Mouse (Mus musculus): ENCODE results near the gene Slc25a41. TPM values are rescaled to one million over a fixed set of nuclear protein-coding genes. Genes with fewer than 3 reads are reported as not detected.

Gene Slc25a41
- not detected for total RNA-seq (2021)
- 0.18 TPM in 1 of 2 replicates, not detected in the other for polyA plus RNA-seq (2012; rRNA removed)
- long read RNA-seq = 0 reads

DNA sequence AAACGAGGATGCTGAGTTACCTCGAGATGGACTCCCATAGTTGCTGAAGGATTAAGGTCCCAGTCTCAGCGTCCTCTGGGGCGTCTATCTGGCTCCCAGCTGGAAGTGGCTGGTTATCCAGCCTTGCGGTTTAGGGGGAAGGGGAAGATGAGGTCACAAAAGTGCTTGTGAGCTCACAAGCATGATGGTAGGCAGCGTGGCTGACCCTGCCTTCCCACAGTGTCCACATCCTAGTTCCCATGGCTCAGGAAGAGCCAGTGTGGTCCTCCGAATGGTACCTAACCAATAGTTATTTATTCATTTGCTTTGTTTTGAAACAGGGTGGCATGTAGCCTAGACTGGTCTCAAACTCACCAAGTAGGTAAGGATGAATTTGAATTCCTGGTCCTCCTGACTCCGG lies at the start of gene Slc25a41:
Slc25a41 (minus strand) TSS at position 101 of the 400 bp plus-strand sequence.
- Histone ChIP-seq H3K27ac (no peak within 1 kb of the TSS), H3K79me2 (replicated peaks; ENCODE audit: control insufficient read depth, insufficient read depth, low read length) (no peaks in the 10 kb centered on the region), H3K4me3 (no peak within 1 kb of the TSS), H3K27me3 (ENCODE audit: control insufficient read depth, insufficient read depth, low read length) (peaks cover 1% of the 10 kb centered on the region; the same call in 1 of the 2 replicates), H3K9ac (ENCODE audit: low read depth, low read length) (no peak within 1 kb of the TSS), H3K36me3 (ENCODE audit: control insufficient read depth, insufficient read depth, low read length) (no peaks in the 10 kb centered on the region), H3K4me1 (ENCODE audit: control insufficient read depth, insufficient read depth, low read length) (no peaks in the 10 kb centered on the region)
- intact Hi-C loops (cut with DNase I) = no loop called here
- TF ChIP-seq EP300 (IDR thresholded peaks at IDR 0.05; ENCODE audit: insufficient read depth, low read depth, low read length) = no peak
- TF ChIP-seq POLR2A (IDR thresholded peaks at IDR 0.05; ENCODE audit: insufficient read depth, low read depth, low read length) = no peak
- TF ChIP-seq CTCF (IDR thresholded peaks at IDR 0.05) = no peak
- 68% methylated on average over 8 of the region's 8 CpGs for WGBS
- DNase-seq = no peak

DNA sequence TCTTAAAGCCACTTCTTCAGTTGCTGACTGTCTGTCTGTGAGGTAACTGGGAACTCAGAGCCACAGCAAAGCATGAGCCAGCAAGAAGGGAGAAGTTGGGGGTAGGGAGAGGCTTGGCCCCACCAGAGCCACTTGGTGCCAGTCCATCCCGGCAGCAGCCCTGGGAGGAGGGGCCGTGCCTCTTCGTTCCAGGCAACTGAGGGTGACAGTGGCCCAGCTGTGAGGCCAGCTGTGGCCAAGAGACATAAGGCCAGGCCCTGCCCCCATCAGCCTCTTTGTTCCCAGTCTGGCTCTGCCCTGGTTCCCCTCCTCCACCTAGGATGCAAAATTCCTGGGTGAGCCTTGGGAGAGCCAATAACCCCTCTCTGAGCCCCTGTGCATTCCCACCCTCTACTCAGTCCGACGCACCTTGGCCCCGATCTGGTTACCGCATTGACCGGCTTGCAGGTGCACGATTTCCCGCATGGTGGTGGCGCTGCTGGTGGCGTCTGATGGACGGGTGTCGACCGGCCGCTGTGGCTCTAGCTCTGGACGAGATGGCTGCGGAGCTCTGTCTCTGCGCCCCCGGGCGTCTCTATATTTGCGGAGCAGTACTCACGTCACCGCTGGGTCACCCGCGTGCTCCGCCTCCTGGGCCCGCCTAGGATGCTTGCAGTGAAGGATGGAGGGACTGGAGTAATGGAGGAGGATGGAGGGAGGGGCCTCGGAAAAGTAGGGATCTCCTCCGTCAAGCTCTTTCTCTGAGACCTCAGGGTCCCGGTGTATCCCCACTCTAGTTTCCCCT lies 45.8 kb upstream of the Slc25a41 start, which contains the start of gene Tubb4a:
Tubb4a (minus strand) TSS at position 734 of the 784 bp plus-strand sequence.
- peak; percentile 45 to 58 for DNase-seq
- H3K36me3 ChIP-seq (ENCODE audit: control insufficient read depth, insufficient read depth, low read length) = no peaks in the 10 kb centered on the region
- WGBS = 4% methylated on average over 31 of the region's 31 CpGs
- intact Hi-C loops (cut with DNase I) = no loop called here
- no peaks in the 10 kb centered on the region for H3K79me2 ChIP-seq (replicated peaks; ENCODE audit: control insufficient read depth, insufficient read depth, low read length)
- TF ChIP-seq POLR2A (IDR thresholded peaks at IDR 0.05; ENCODE audit: insufficient read depth, low read depth, low read length) (peak; percentile 56), CTCF (IDR thresholded peaks at IDR 0.05) (no peak), EP300 (IDR thresholded peaks at IDR 0.05; ENCODE audit: insufficient read depth, low read depth, low read length) (no peak)
- no peaks in the 10 kb centered on the region; the same call in 1 of the 2 replicates for H3K27me3 ChIP-seq (ENCODE audit: control insufficient read depth, insufficient read depth, low read length)
- H3K4me3 ChIP-seq = peak within 1 kb of the TSS; percentile 27; the same call in 1 of the 2 replicates
- no peaks in the 10 kb centered on the region for H3K4me1 ChIP-seq (ENCODE audit: control insufficient read depth, insufficient read depth, low read length)
- H3K9ac ChIP-seq (ENCODE audit: low read depth, low read length) = no peak within 1 kb of the TSS
- H3K27ac ChIP-seq = no peak within 1 kb of the TSS

DNA sequence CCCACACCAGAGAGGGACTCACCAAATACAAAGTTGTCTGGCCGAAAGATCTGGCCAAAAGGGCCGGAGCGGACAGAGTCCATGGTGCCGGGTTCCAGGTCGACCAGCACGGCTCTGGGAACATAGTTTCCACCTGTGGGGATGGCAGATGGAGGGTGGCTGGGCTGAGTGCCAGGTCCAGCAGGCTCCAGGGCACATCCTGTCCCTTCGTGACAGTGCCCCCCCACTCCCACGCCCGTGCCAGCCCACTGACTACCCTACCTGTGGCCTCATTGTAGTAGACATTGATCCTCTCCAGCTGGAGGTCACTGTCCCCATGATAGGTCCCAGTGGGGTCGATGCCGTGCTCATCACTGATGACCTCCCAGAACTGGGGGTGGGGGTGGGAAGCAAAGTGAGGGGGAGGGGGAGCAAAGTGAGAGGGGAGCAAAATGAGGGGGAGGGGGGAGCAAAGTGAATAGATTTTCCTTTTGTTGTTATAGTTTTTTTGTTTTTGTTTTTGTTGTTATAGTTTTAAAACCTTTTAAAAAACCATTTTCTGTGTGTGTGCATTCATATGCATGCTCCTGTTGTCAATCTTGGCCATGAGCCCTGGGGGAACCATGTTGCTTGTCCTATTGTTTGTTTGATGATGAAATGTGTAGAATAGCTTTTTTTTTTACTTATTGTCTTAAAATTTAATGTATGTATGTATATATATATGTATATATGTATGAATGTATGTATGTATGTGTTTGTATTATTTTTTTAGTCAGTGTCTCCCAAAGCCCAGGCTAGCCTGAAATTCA lies 44.7 kb upstream of the Slc25a41 start:
- TF ChIP-seq CTCF (IDR thresholded peaks at IDR 0.05) (no peak), POLR2A (IDR thresholded peaks at IDR 0.05; ENCODE audit: insufficient read depth, low read depth, low read length) (no peak), EP300 (IDR thresholded peaks at IDR 0.05; ENCODE audit: insufficient read depth, low read depth, low read length) (no peak)
- Histone ChIP-seq H3K4me3 (no peak overlapping the region), H3K9ac (ENCODE audit: low read depth, low read length) (no peak overlapping the region), H3K79me2 (replicated peaks; ENCODE audit: control insufficient read depth, insufficient read depth, low read length) (no peaks in the 10 kb centered on the region), H3K27me3 (ENCODE audit: control insufficient read depth, insufficient read depth, low read length) (no peaks in the 10 kb centered on the region; the same call in 1 of the 2 replicates), H3K4me1 (ENCODE audit: control insufficient read depth, insufficient read depth, low read length) (no peaks in the 10 kb centered on the region), H3K36me3 (ENCODE audit: control insufficient read depth, insufficient read depth, low read length) (no peaks in the 10 kb centered on the region), H3K27ac (no peak overlapping the region)
- intact Hi-C loops (cut with DNase I) = no loop called here
- 80% methylated on average over 11 of the region's 11 CpGs for WGBS
- DNase-seq = no peak

DNA sequence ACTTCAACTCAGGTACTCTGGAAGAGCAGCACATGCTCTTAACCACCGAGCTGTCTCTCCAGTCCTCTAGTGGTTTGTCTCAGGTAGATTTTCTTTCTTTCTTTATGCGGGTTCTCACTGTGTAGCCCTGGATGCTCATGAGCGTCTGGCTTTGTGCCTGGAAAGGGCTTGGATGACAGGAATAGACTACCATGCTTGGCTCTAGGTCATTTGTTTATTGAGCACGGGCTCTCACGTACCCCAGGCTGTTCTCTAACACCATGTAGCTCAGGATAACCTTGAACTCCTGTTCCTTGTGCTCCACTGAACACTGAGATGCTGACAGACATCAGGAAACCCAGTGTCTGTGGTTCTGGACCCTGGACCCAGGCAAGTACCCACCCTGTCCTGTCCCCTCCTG lies 41.0 kb upstream of the Slc25a41 start:
- Histone ChIP-seq H3K27ac (no peak overlapping the region), H3K27me3 (ENCODE audit: control insufficient read depth, insufficient read depth, low read length) (no peaks in the 10 kb centered on the region; the same call in 1 of the 2 replicates), H3K4me1 (ENCODE audit: control insufficient read depth, insufficient read depth, low read length) (no peaks in the 10 kb centered on the region; the same call in 1 of the 2 replicates), H3K4me3 (no peak overlapping the region), H3K36me3 (ENCODE audit: control insufficient read depth, insufficient read depth, low read length) (no peaks in the 10 kb centered on the region), H3K79me2 (replicated peaks; ENCODE audit: control insufficient read depth, insufficient read depth, low read length) (no peaks in the 10 kb centered on the region), H3K9ac (ENCODE audit: low read depth, low read length) (no peak overlapping the region)
- intact Hi-C loops (cut with DNase I) = no loop called here
- no peak for DNase-seq
- no peak for TF ChIP-seq EP300 (IDR thresholded peaks at IDR 0.05; ENCODE audit: insufficient read depth, low read depth, low read length)
- TF ChIP-seq POLR2A (IDR thresholded peaks at IDR 0.05; ENCODE audit: insufficient read depth, low read depth, low read length) = no peak
- TF ChIP-seq CTCF (IDR thresholded peaks at IDR 0.05) = no peak
- WGBS = 69% methylated on average over 5 of the region's 5 CpGs

DNA sequence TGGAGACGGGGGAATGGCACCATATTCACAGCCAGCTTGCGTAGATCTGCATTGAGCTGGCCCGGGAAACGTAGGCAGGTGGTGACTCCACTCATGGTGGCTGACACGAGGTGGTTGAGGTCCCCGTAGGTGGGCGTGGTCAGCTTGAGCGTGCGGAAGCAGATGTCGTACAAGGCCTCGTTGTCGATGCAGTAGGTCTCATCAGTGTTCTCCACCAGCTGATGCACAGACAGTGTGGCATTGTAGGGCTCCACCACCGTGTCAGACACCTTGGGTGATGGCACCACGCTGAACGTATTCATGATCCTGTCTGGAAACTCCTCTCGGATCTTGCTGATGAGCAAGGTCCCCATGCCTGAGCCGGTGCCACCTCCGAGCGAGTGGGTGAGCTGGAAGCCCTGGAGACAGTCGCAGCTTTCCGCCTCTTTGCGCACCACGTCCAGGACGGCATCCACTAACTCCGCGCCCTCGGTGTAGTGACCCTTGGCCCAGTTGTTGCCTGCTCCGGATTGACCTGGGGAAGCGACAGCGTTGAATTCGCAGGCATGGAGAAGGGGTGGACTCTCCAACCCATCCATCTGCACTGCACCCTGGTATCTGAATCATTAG lies 39.9 kb upstream of the Slc25a41 start:
- Histone ChIP-seq H3K9ac (ENCODE audit: low read depth, low read length) (no peak overlapping the region), H3K36me3 (ENCODE audit: control insufficient read depth, insufficient read depth, low read length) (no peaks in the 10 kb centered on the region), H3K79me2 (replicated peaks; ENCODE audit: control insufficient read depth, insufficient read depth, low read length) (no peaks in the 10 kb centered on the region), H3K27me3 (ENCODE audit: control insufficient read depth, insufficient read depth, low read length) (no peaks in the 10 kb centered on the region; the same call in 1 of the 2 replicates), H3K4me1 (ENCODE audit: control insufficient read depth, insufficient read depth, low read length) (no peaks in the 10 kb centered on the region; the same call in 1 of the 2 replicates), H3K4me3 (no peak overlapping the region), H3K27ac (no peak overlapping the region)
- no peak for DNase-seq
- intact Hi-C loops (cut with DNase I) = no loop called here
- no peak for TF ChIP-seq CTCF (IDR thresholded peaks at IDR 0.05)
- TF ChIP-seq EP300 (IDR thresholded peaks at IDR 0.05; ENCODE audit: insufficient read depth, low read depth, low read length) = no peak
- no peak for TF ChIP-seq POLR2A (IDR thresholded peaks at IDR 0.05; ENCODE audit: insufficient read depth, low read depth, low read length)
- WGBS = 92% methylated on average over 31 of the region's 31 CpGs

All from heart, adult 2 months (tissue).